Mouse (Mus musculus): ENCODE data around the gene Pop7.

- TF ChIP-seq USF1 (IDR thresholded peaks at IDR 0.05; ENCODE audit: low read depth) (no peak), CTCF (IDR thresholded peaks at IDR 0.05; ENCODE audit: control insufficient read depth, insufficient read depth, insufficient read length) (no peak), MYOD1 (IDR thresholded peaks at IDR 0.05; ENCODE audit: control insufficient read depth, insufficient read length, low read depth) (no peak), MAX (IDR thresholded peaks at IDR 0.05) (no peak), MYOG (IDR thresholded peaks at IDR 0.05; ENCODE audit: control insufficient read depth, extremely low read depth, insufficient read length) (no peak), CEBPB (IDR thresholded peaks at IDR 0.05; ENCODE audit: low read depth) (no peak)
These were observed 25.1 kb upstream of the Pop7 start for GRCm38 (mm10) chr5:137527413-137527812.

All from C2C12 (cell line).